Mouse (Mus musculus) embryonic facial prominence, embryonic 14.5 days (tissue): ENCODE measurements around the gene Gm9821. TPM values are rescaled to one million over a fixed set of nuclear protein-coding genes. Genes with fewer than 3 reads are reported as not detected.

Experiments
- ATAC-seq: fragments of 200-750 bp; cut with Nextera tagmentation; 2 replicates; pipeline ENCODE4 v1.8.0; 2017; ENCODE audit warnings: low read depth, moderate number of reproducible peaks, moderate TSS enrichment
- DNase-seq: peaks from one replicate; pipeline ENCODE4 v3.0.0-alpha.2; 2015; ENCODE audit warnings: low spot score
- H3K27ac ChIP-seq: fragments of 300-500 bp; sonication (generic); replicated peaks from 2 replicates; pipeline ENCODE4 v1.5.1; 2014; ENCODE audit warnings: low read depth, mild to moderate bottlenecking, low read length, moderate library complexity
- H3K27me3 ChIP-seq: fragments of 300-500 bp; sonication (generic); replicated peaks from 2 replicates; pipeline ENCODE4 v1.6.1; 2014; ENCODE audit warnings: low read length; ENCODE audit not compliant: control insufficient read depth, insufficient read depth
- H3K36me3 ChIP-seq: fragments of 300-500 bp; sonication (generic); 2 replicates; pipeline ENCODE4 v1.6.1; 2014; ENCODE audit warnings: low read length, mixed read lengths; ENCODE audit not compliant: control insufficient read depth, insufficient read depth
- H3K4me1 ChIP-seq: fragments of 300-500 bp; sonication (generic); 2 replicates; pipeline ENCODE4 v1.6.1; 2014; ENCODE audit warnings: antibody characterized with exemption, low read length; ENCODE audit not compliant: control insufficient read depth, insufficient read depth
- H3K4me2 ChIP-seq: fragments of 300-500 bp; sonication (generic); 2 replicates; pipeline ENCODE4 v1.6.1; 2014; ENCODE audit warnings: low read depth, mild to moderate bottlenecking, low read length, moderate library complexity, mixed read lengths
- H3K4me3 ChIP-seq: fragments of 300-500 bp; sonication (generic); 2 replicates; pipeline ENCODE4 v1.5.1; 2014; ENCODE audit warnings: low read depth, mild to moderate bottlenecking, low read length
- H3K9ac ChIP-seq: fragments of 300-500 bp; sonication (generic); 2 replicates; pipeline ENCODE4 v1.6.1; 2014; ENCODE audit warnings: low read depth, mild to moderate bottlenecking, low read length, moderate library complexity, mixed read lengths
- H3K9me3 ChIP-seq: fragments of 300-500 bp; sonication (generic); 2 replicates; pipeline ENCODE4 v1.6.1; 2016; ENCODE audit warnings: low read length; ENCODE audit not compliant: control insufficient read depth
- WGBS: fragments of 180-500 bp; shearing (Covaris S2); extraction: QIAGEN DNeasy Blood & Tissue Kit; methylation state at CpG from one replicate; pipeline ENCODE4 v1.1.7; 2014; 5-methylcytosine and 5-hydroxymethylcytosine counted together
- polyA plus RNA-seq: library from polyadenylated mRNA; unstranded; fragments of >200 nt; fragmentation: Nextera tagmentation; extraction: Ambion mirVana; gene quantifications from 2 replicates; pipeline ENCODE4 v1.2.1, GENCODE M21; 2014

Gene Gm9821
- polyA plus RNA-seq, 1 experiment from 2014 or later: 0.70 TPM

DNA sequence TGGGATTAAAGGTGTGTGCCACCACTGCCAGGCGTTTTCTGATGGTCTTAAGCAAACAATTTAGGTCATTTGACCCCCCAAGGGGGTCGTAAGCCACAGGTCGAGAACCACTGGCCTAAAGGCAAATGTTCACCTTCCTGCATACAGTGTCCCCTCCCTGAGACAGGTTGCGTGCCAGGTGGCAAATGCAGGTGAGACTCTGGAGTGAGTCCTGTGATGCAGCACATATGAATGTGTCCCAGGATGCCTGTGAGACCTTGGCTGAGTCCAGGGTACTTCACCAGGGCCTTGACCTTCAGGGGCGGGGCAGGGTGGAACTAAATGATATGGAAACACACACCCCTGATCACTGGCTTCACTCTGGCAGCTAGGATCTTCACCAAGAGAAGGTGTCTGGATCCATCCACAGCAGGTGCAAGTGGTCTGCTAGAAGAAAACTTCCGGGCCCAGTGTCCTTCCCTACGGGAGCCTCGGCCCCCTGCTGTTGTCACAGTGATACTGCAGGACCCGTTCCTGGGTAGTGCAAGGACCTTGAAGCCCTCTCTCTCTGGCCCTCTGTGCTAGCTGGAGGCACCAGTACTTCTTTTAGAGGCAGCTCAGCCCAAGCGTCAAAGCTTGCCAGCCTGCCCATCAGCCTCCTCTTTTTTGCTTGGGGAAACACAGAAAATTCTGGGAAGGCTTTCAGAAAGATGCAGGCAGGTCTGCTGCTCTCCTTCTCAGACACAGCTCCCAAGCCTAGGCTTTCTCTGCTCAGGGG, 13.4 kb downstream of the Gm9821 start:
- H3K4me1 ChIP-seq: peaks cover 22% of the 10 kb centered on the region

DNA sequence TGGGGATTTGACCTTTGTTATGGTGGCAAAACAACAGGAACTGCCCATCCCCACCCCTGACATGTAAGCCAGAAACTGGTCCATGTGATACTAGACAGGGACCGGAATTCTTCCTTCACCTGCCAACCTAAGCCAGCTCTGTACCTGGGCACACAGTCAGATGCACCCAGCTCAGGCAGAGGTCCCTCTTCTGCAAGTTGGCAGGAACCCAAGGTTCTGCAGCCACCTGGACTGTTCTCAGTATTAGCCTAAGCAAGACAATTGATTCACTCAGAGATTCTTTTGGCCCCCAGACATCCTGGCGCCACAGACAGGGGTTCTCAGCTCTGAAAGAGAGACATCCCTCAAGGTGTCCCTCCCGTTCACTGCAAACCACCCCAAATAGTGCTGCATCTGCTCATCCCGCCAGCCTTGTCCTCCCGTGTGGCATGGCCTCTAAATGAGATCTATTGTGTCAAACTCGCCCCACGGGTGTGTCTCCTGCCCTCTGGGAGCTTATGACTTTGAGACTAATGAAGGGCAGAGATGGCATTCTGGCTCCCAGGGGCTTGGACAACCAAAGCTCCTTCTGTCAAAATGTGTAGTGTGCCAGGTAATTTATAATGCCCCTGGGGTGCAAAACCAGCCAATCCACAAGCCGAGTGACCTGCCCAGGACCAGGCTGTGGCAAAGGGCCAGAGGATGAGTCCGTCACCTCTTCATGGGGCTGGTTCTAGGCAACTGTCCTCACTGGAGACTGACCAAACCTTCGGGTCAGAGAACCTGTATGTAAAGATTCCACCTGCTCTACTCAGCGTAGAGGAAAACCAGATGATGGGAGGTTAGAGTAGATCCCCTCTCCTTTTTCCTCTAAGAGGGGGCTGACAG, 14.3 kb downstream of the Gm9821 start:
- Histone ChIP-seq H3K36me3 (peaks cover 1% of the 10 kb centered on the region; the same call in 1 of the 2 replicates), H3K4me1 (peaks cover 20% of the 10 kb centered on the region), H3K27me3 (no peaks in the 10 kb centered on the region), H3K27ac (no peak overlapping the region), H3K4me2 (no peak overlapping the region), H3K9ac (no peak overlapping the region), H3K9me3 (no peaks in the 10 kb centered on the region), H3K4me3 (no peak overlapping the region)
- WGBS: 76% methylated on average over 11 of the region's 11 CpGs
- ATAC-seq (no peak), DNase-seq (no peak)

More for the DNA sequence above, 13.4 kb downstream of the Gm9821 start:
- 44% methylated on average over 9 of the region's 10 CpGs for WGBS
- Histone ChIP-seq H3K9ac (no peak overlapping the region), H3K36me3 (peaks cover 4% of the 10 kb centered on the region; the same call in 1 of the 2 replicates), H3K27me3 (no peaks in the 10 kb centered on the region), H3K4me3 (no peak overlapping the region), H3K4me2 (no peak overlapping the region), H3K27ac (no peak overlapping the region), H3K9me3 (no peaks in the 10 kb centered on the region)
- DNase-seq (peak; percentile 52), ATAC-seq (no peak)

DNA sequence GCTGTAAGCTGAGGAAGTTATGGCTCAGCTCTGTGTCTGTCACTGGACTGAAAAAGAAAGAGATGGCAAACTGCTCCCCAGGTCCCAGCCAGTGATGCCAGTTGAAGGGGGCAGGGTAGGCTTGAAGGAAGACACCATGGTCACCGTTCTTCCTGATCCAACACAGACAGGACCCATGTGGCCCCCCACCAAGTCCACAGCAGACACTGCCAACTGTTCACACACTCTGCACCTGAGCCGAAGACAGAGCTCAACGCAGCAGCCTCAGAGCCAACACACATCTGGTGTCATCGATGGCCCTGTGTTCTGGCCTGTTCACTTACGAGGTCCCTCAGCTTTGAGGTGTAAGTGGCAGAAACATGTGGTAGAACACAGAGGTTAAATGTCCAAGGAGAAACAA, 15.0 kb downstream of the Gm9821 start:
- Histone ChIP-seq H3K9me3 (no peaks in the 10 kb centered on the region), H3K27ac (no peak overlapping the region), H3K4me2 (no peak overlapping the region), H3K4me1 (peaks cover 24% of the 10 kb centered on the region), H3K9ac (no peak overlapping the region), H3K27me3 (no peaks in the 10 kb centered on the region), H3K4me3 (no peak overlapping the region), H3K36me3 (no peaks in the 10 kb centered on the region)
- no peak for ATAC-seq
- DNase-seq: no peak
- 89% methylated on average over 5 of the region's 5 CpGs for WGBS

DNA sequence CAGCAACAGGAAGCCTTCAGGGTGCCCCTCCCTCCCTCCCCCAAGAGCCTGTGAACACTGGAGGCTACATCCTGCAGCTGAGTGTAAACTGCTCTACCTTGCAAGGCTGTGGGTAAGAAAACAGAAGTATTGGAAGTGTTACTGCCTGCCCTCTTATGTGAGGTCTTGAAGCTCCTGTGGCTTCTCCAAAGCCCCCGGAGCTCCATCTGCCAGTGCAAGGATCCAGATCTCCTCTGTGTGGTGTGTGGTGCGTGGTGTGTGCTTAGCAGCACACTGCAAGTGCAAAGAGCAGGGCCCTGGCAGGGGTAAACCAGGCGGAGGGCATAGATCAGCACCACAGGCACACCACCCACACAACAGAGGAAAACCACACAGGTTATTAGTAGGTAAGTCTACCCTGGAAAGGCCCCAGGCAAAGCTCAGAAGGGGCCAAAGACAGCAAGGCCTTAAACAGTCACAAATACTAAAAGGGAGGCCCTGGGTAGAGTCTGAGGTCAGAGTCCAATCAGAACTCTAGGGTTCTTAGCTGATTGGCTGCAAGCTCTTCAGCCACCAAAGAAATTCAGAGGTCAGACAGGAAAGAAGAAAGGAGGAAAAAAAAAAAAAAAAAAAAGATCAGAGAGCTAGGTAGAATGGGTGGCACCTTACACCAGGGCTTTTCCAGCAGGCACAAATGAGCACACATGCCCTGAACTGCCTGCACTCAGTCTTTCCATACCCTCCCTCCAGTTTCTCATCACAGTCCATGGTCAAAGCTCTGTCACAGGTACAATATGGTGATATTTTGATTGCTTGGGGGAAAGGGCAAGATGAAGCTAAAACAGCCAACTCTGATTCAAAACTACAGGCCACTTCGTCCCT, 16.6 kb downstream of the Gm9821 start:
- no peak for ATAC-seq
- Histone ChIP-seq H3K9me3 (no peaks in the 10 kb centered on the region), H3K4me1 (peaks cover 23% of the 10 kb centered on the region), H3K9ac (peak overlapping the region; percentile 89), H3K4me3 (peak overlapping the region; percentile 89), H3K27ac (no peak overlapping the region), H3K36me3 (no peaks in the 10 kb centered on the region), H3K4me2 (peak overlapping the region; percentile 91), H3K27me3 (no peaks in the 10 kb centered on the region)
- no peak for DNase-seq
- 56% methylated on average over 4 of the region's 4 CpGs for WGBS

DNA sequence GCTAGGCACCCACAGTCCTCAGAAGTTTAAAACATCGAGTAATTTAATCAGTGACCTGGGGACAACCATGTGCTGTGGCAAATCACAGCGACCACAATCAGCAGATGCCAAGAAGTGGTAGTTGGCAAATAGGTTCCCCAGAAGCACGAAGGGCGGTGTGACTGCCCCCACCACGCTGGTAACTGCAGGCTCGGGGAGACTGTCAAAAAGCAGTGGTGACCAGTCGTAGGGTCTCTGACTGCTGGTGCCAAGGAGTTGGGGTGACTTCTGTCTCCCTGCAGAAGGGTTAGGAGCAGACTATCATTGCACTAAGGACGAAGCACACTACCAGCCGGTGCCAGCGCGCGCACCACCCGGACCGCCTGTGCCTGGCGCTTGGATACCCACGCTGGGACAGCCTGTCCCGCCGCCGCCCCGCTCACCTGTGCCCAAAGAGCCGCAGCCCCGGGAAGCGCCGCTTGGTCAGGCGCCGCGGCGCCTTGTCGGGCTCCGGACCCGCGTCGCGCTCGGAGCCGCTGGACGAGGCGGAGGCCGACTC, 17.4 kb downstream of the Gm9821 start:
- 0% methylated on average over 15 of the region's 39 CpGs for WGBS

DNA sequence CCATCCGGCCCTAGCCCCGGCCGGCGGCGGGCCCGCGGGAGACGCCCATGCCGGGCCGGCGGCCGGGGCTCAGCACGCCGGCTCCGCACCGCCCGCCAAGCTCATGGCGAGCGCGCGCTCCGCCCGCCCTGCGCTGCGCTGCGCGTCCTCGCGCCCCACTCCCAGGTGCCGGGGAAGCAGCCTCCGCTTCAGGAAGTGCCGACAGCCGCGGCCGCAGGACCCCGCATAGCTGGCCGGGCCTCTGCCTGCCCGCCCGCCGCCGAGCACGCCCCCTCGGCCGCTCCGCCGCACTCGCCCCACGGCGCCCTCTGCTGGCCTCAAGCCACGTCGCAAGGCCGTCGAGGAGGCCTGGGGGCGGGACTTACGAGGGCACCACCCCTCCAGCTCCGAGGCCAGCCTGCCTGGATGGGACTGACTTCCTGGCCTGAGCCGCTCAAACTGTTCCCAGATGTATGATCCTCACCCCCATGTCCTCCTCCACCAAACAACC, 18.0 kb downstream of the Gm9821 start:
- Histone ChIP-seq H3K27me3 (no peaks in the 10 kb centered on the region), H3K27ac (peak overlapping the region; percentile 76), H3K4me3 (peak overlapping the region; percentile 89), H3K4me2 (peak overlapping the region; percentile 91), H3K36me3 (no peaks in the 10 kb centered on the region), H3K4me1 (peaks cover 18% of the 10 kb centered on the region), H3K9me3 (no peaks in the 10 kb centered on the region), H3K9ac (peak overlapping the region; percentile 89)
- 4% methylated on average over 10 of the region's 57 CpGs for WGBS
- DNase-seq: peak; percentile 94
- ATAC-seq: peak; percentile 96

More for the DNA sequence above, 17.4 kb downstream of the Gm9821 start:
- Histone ChIP-seq H3K4me1 (peaks cover 18% of the 10 kb centered on the region), H3K9ac (peak overlapping the region; percentile 89), H3K27ac (peak overlapping the region; percentile 76; the same call in 1 of the 2 replicates), H3K27me3 (no peaks in the 10 kb centered on the region), H3K36me3 (no peaks in the 10 kb centered on the region), H3K9me3 (no peaks in the 10 kb centered on the region), H3K4me3 (peak overlapping the region; percentile 89), H3K4me2 (peak overlapping the region; percentile 91)
- DNase-seq (no peak), ATAC-seq (peak; percentile 20)

DNA sequence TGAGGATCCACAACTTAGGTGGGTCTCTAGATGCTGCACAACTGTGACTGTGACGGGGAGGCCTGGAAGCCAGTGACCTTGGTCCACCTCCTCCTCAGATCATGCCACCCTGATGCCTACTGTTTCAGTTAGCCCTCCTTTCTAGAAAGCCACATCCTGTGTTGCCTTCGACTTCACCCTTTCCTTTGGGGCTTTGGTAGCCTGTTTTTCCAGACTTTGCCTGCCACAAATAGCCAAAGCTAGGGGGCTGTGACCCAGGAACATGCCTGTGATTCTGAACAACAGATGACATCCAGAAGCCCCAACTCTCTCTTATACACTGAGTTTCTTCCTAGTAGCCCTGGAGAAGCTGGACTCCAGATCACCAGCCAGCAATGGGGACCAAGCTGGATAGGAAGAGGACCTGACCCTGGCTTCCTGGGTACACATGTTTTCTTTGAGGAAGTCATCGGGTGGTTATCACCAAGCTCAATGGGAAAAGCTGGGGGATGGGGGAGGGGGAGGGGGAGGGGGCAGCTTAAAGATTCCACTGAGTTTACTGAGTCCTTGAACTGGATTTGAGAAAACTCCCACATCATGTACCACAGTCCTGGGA, 19.2 kb downstream of the Gm9821 start:
- no peak for DNase-seq
- Histone ChIP-seq H3K27ac (0 out of 2 replicates have a peak overlapping the region, but pooled peaks have one; percentile 65), H3K9me3 (no peaks in the 10 kb centered on the region), H3K36me3 (no peaks in the 10 kb centered on the region), H3K9ac (no peak overlapping the region), H3K4me1 (peaks cover 18% of the 10 kb centered on the region), H3K4me3 (peak overlapping the region; percentile 89), H3K27me3 (no peaks in the 10 kb centered on the region), H3K4me2 (peak overlapping the region; percentile 91)
- ATAC-seq: no peak
- 61% methylated on average over 3 of the region's 3 CpGs for WGBS
